Mouse (Mus musculus) hindbrain, embryonic 16.5 days (tissue): ENCODE data around the gene Gm14147. TPM values are rescaled to one million over a fixed set of nuclear protein-coding genes. Genes with fewer than 3 reads are reported as not detected.
"Not testable (repeated sequence)": the region's sequence is repeated elsewhere in the genome, so short reads cannot be mapped to it uniquely, and the experiment has no call there.

Source experiments
- ATAC-seq: fragments of 200-750 bp; cut with Nextera tagmentation; 2 replicates; pipeline ENCODE4 v1.8.0; 2017; ENCODE audit warnings: moderate TSS enrichment, moderate library complexity
- H3K27ac ChIP-seq: fragments of 300-500 bp; sonication (generic); 2 replicates; pipeline ENCODE4 v1.5.1; 2014; ENCODE audit warnings: low read depth, mild to moderate bottlenecking, control low read depth, low read length, moderate library complexity
- H3K27me3 ChIP-seq: fragments of 300-500 bp; sonication (generic); replicated peaks from 2 replicates; pipeline ENCODE4 v1.6.1; 2014; ENCODE audit warnings: low read length; ENCODE audit not compliant: control insufficient read depth, insufficient read depth
- H3K36me3 ChIP-seq: fragments of 300-500 bp; sonication (generic); 2 replicates; pipeline ENCODE4 v1.6.1; 2014; ENCODE audit warnings: mild to moderate bottlenecking, low read length, moderate library complexity, mixed read lengths; ENCODE audit not compliant: control insufficient read depth, insufficient read depth
- H3K4me1 ChIP-seq: fragments of 300-500 bp; sonication (generic); 2 replicates; pipeline ENCODE4 v1.6.1; 2014; ENCODE audit warnings: low read depth, low read length; ENCODE audit not compliant: control insufficient read depth, insufficient read depth
- H3K4me2 ChIP-seq: fragments of 300-500 bp; sonication (generic); 2 replicates; pipeline ENCODE4 v1.6.1; 2014; ENCODE audit warnings: mild to moderate bottlenecking, low read length, control low read depth, moderate library complexity
- H3K4me3 ChIP-seq: fragments of 300-500 bp; sonication (generic); 2 replicates; pipeline ENCODE4 v1.5.1; 2014; ENCODE audit warnings: mild to moderate bottlenecking, low read length, control low read depth, moderate library complexity
- H3K9ac ChIP-seq: fragments of 300-500 bp; sonication (generic); 2 replicates; pipeline ENCODE4 v1.6.1; 2014; ENCODE audit warnings: low read depth, mild to moderate bottlenecking, control low read depth, low read length, moderate library complexity
- H3K9me3 ChIP-seq: fragments of 300-500 bp; sonication (generic); 2 replicates; pipeline ENCODE4 v1.6.1; 2014; ENCODE audit warnings: mild to moderate bottlenecking, low read length, moderate library complexity; ENCODE audit not compliant: control insufficient read depth
- WGBS: fragments of 180-500 bp; shearing (Covaris S2); extraction: QIAGEN DNeasy Blood & Tissue Kit; methylation state at CpG from one replicate; pipeline ENCODE4 v1.1.7; 2014; 5-methylcytosine and 5-hydroxymethylcytosine counted together
- polyA plus RNA-seq: library from polyadenylated mRNA; unstranded; fragments of >200 nt; fragmentation: Nextera tagmentation; extraction: Ambion mirVana; gene quantifications from 2 replicates; pipeline ENCODE4 v1.2.1, GENCODE M21; 2015

Gene Gm14147
- polyA plus RNA-seq, result not detected in 2 replicates

- not testable (repeated sequence) for ATAC-seq
Measured at GRCm38 (mm10) chr2:151097945-151098344, at the start of gene Gm14147. Gm14147 (plus strand) TSS chr2:151098245.

DNA sequence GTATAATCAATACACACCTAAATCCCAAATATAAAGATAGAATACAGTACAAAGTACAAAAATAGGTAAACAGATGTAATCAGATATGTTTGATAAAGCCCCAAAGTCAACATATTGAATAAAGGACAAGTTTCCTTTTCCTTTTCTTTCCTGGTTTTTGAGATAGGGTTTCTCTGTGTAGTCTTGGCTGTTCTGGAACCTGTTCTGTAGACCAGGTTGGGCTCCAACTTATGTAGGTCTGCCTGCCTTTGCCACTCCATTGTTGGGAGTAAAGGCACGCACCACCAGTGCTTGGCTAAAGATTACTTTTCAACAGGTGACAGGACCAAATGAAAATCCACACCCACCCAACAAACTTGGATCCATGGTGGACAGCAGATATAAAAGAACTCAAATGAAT lies 41.4 kb upstream of the Gm14147 start:
- no peak for ATAC-seq

More at GRCm38 (mm10) chr2:151097945-151098344, at the start of gene Gm14147:
- H3K4me2 ChIP-seq, H3K9ac ChIP-seq, H3K27ac ChIP-seq, H3K27me3 ChIP-seq, H3K9me3 ChIP-seq, H3K36me3 ChIP-seq, H3K4me1 ChIP-seq, H3K4me3 ChIP-seq: not testable (repeated sequence)
- WGBS, result no CpG with 5 or more reads among the region's 3 CpGs

GRCm38 (mm10) chr2:151092250-151092649 lies 5.8 kb upstream of the Gm14147 start, which contains the start of gene Gm14151:
Gm14151 (minus strand) TSS chr2:151092350.
- H3K9me3 ChIP-seq, ATAC-seq, H3K4me2 ChIP-seq, H3K27ac ChIP-seq, H3K9ac ChIP-seq, H3K4me3 ChIP-seq, H3K4me1 ChIP-seq, H3K27me3 ChIP-seq, H3K36me3 ChIP-seq: not testable (repeated sequence)
- no CpG with 5 or more reads among the region's 3 CpGs for WGBS

More for the DNA sequence above, 41.4 kb upstream of the Gm14147 start:
- no peak overlapping the region for H3K9ac ChIP-seq
- no peak overlapping the region for H3K4me2 ChIP-seq
- WGBS, result 91% methylated on average over 1 of the region's 1 CpGs
- no peak overlapping the region for H3K27ac ChIP-seq
- H3K4me3 ChIP-seq, result no peak overlapping the region
- no peaks in the 10 kb centered on the region for H3K36me3 ChIP-seq
- no peaks in the 10 kb centered on the region for H3K27me3 ChIP-seq
- H3K9me3 ChIP-seq, result 0 out of 2 replicates have a peak, but pooled peaks cover 2% of the 10 kb centered on the region
- H3K4me1 ChIP-seq, result no peaks in the 10 kb centered on the region

Other genes with a start within 250 kb of the Gm14147 start
- gene Abhd12, start 193.5 kb upstream of the Gm14147 start, polyA plus RNA-seq, result 143 and 157 TPM in 2 replicates
- 14.1 and 14.5 TPM in 2 replicates for gene Gins1, start 192.8 kb upstream of the Gm14147 start, polyA plus RNA-seq
- gene Ninl, start 58.9 kb upstream of the Gm14147 start, polyA plus RNA-seq, result 3.6 and 4.6 TPM in 2 replicates
- gene Nanp, start 58.8 kb upstream of the Gm14147 start, polyA plus RNA-seq, result 32.7 and 36.1 TPM in 2 replicates
- not detected in 2 replicates for gene Gm14151, start 5.9 kb upstream of the Gm14147 start, polyA plus RNA-seq